Mouse (Mus musculus): ENCODE results near the gene Mlh1.

DNA sequence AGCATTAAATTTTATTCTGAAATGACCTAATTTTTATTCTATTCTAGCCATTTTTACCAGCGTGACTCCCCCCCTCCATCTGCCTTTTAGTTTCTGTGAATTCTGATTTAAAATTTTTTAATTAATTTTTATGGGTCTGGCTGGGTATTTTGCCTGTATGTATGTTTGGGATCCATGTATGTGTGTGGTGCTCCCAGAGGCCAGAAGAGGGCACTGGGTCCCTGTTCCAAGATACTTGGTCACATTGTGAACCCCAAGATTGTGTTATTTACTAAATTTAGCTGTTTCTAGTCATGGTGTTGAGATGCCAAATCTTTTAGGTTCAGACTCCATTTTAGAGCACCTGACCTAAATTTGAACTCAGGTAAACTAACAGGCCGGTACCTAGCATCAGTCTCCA lies 14.9 kb upstream of the Mlh1 start:
- TF ChIP-seq CTCF (IDR thresholded peaks at IDR 0.05; ENCODE audit: borderline replicate concordance, extremely low read depth, insufficient read depth, insufficient read length) (peak; percentile 3; the same call in 1 of the 2 replicates), POLR2A (IDR thresholded peaks at IDR 0.05; ENCODE audit: borderline replicate concordance, extremely low read depth, insufficient read depth, insufficient read length, poor library complexity, severe bottlenecking) (no peak)

All from brain, embryonic 14.5 days (tissue).